Mouse (Mus musculus) forebrain, embryonic 11.5 days (tissue): Measurements from ENCODE around the gene Pold2. TPM values are rescaled to one million over a fixed set of nuclear protein-coding genes. Genes with fewer than 3 reads are reported as not detected.

ENCODE experiments used
- ATAC-seq: fragments of 200-750 bp; cut with Nextera tagmentation; replicated peaks from 2 replicates; pipeline ENCODE4 v1.8.0; 2017; ENCODE audit warnings: moderate TSS enrichment; ENCODE audit not compliant: low FRiP score
- DNase-seq: peaks from one replicate; pipeline ENCODE4 v3.0.0-alpha.2; 2017; ENCODE audit warnings: low spot score
- H3K27ac ChIP-seq: fragments of 300-500 bp; sonication (generic); 2 replicates; pipeline ENCODE4 v1.5.1; 2014; ENCODE audit warnings: low read depth, low read length
- H3K27me3 ChIP-seq: fragments of 300-500 bp; sonication (generic); 2 replicates; pipeline ENCODE4 v1.6.1; 2014; ENCODE audit warnings: mild to moderate bottlenecking, low read length, mixed read lengths; ENCODE audit not compliant: control insufficient read depth, insufficient read depth
- H3K36me3 ChIP-seq: fragments of 300-500 bp; sonication (generic); 2 replicates; pipeline ENCODE4 v1.6.1; 2014; ENCODE audit warnings: mild to moderate bottlenecking, low read length, moderate library complexity, mixed read lengths; ENCODE audit not compliant: control insufficient read depth, insufficient read depth
- H3K4me1 ChIP-seq: fragments of 300-500 bp; sonication (generic); replicated peaks from 2 replicates; pipeline ENCODE4 v1.6.1; 2014; ENCODE audit warnings: low read length, mixed read lengths; ENCODE audit not compliant: control insufficient read depth, insufficient read depth
- H3K4me2 ChIP-seq: fragments of 300-500 bp; sonication (generic); 2 replicates; pipeline ENCODE4 v1.6.1; 2014; ENCODE audit warnings: low read depth, mild to moderate bottlenecking, low read length, moderate library complexity, mixed read lengths; ENCODE audit not compliant: severe bottlenecking
- H3K4me3 ChIP-seq: fragments of 300-500 bp; sonication (generic); 2 replicates; pipeline ENCODE4 v1.5.1; 2014; ENCODE audit warnings: low read depth, low read length
- H3K9ac ChIP-seq: fragments of 300-500 bp; sonication (generic); 2 replicates; pipeline ENCODE4 v1.6.1; 2014; ENCODE audit warnings: low read length
- H3K9me3 ChIP-seq: fragments of 300-500 bp; sonication (generic); 2 replicates; pipeline ENCODE4 v1.6.1; 2016; ENCODE audit warnings: low read length, mixed read lengths; ENCODE audit not compliant: control insufficient read depth
- WGBS: fragments of 180-500 bp; shearing (Covaris S2); extraction: QIAGEN DNeasy Blood & Tissue Kit; methylation state at CpG from one replicate; pipeline ENCODE4 v1.1.7; 2014; 5-methylcytosine and 5-hydroxymethylcytosine counted together
- polyA plus RNA-seq: library from polyadenylated mRNA; unstranded; fragments of >200 nt; fragmentation: Nextera tagmentation; extraction: Ambion mirVana; gene quantifications from 2 replicates; pipeline ENCODE4 v1.2.1, GENCODE M21; 2014

Gene Pold2
- 130 TPM in 2 replicates for polyA plus RNA-seq

GRCm38 (mm10) chr11:5877921-5878526 is at the start of gene Pold2:
TSS of gene Pold2 (minus strand) at chr11:5878292.
- Histone ChIP-seq H3K4me3 (peak within 1 kb of the TSS; percentile 57), H3K9ac (peak within 1 kb of the TSS; percentile 64), H3K9me3 (no peaks in the 10 kb centered on the region), H3K36me3 (no peaks in the 10 kb centered on the region; the same call in 1 of the 2 replicates), H3K4me2 (peak within 1 kb of the TSS; percentile 66), H3K4me1 (peaks cover 7% of the 10 kb centered on the region; the same call in 1 of the 2 replicates), H3K27me3 (no peaks in the 10 kb centered on the region), H3K27ac (peak within 1 kb of the TSS; percentile 5; the same call in 1 of the 2 replicates)
- peak; percentile 99 for ATAC-seq
- peak; percentile 99 for DNase-seq
- under 1% methylated on average over 52 of the region's 52 CpGs for WGBS

- WGBS, result 89% methylated on average over 3 of the region's 3 CpGs
- no peaks in the 10 kb centered on the region for H3K36me3 ChIP-seq
- no peak for DNase-seq
These were observed 48.7 kb upstream of the Pold2 start for GRCm38 (mm10) chr11:5926696-5927220.

GRCm38 (mm10) chr11:5924699-5925098 is 46.6 kb upstream of the Pold2 start:
- 62% methylated on average over 8 of the region's 8 CpGs for WGBS

More at GRCm38 (mm10) chr11:5926696-5927220, 48.7 kb upstream of the Pold2 start:
- H3K9me3 ChIP-seq, result no peaks in the 10 kb centered on the region
- H3K4me2 ChIP-seq, result no peak overlapping the region
- H3K9ac ChIP-seq, result no peak overlapping the region
- no peak overlapping the region for H3K27ac ChIP-seq
- ATAC-seq, result no peak
- no peaks in the 10 kb centered on the region for H3K4me1 ChIP-seq
- H3K4me3 ChIP-seq, result no peak overlapping the region
- no peaks in the 10 kb centered on the region for H3K27me3 ChIP-seq

GRCm38 (mm10) chr11:5920323-5920960 is 42.4 kb upstream of the Pold2 start:
- no peaks in the 10 kb centered on the region for H3K27me3 ChIP-seq
- 42% methylated on average over 17 of the region's 17 CpGs for WGBS
- peak; percentile 46 for DNase-seq
- H3K4me2 ChIP-seq, result no peak overlapping the region
- no peak overlapping the region for H3K4me3 ChIP-seq
- H3K36me3 ChIP-seq, result no peaks in the 10 kb centered on the region
- no peaks in the 10 kb centered on the region for H3K4me1 ChIP-seq
- no peak overlapping the region for H3K9ac ChIP-seq
- H3K27ac ChIP-seq, result no peak overlapping the region
- no peaks in the 10 kb centered on the region for H3K9me3 ChIP-seq
- no peak for ATAC-seq

More at GRCm38 (mm10) chr11:5924699-5925098, 46.6 kb upstream of the Pold2 start:
- Histone ChIP-seq H3K36me3 (no peaks in the 10 kb centered on the region), H3K4me1 (no peaks in the 10 kb centered on the region), H3K27me3 (no peaks in the 10 kb centered on the region), H3K27ac (no peak overlapping the region), H3K4me2 (no peak overlapping the region), H3K9me3 (no peaks in the 10 kb centered on the region), H3K9ac (no peak overlapping the region), H3K4me3 (no peak overlapping the region)
- ATAC-seq, result no peak
- peak; percentile 0 for DNase-seq

GRCm38 (mm10) chr11:5919606-5920005 is 41.5 kb upstream of the Pold2 start:
- H3K9me3 ChIP-seq, result no peaks in the 10 kb centered on the region
- no peak overlapping the region for H3K9ac ChIP-seq
- H3K27ac ChIP-seq, result no peak overlapping the region
- 91% methylated on average over 4 of the region's 4 CpGs for WGBS
- DNase-seq (peak; percentile 20), ATAC-seq (no peak)
- no peaks in the 10 kb centered on the region for H3K4me1 ChIP-seq
- no peaks in the 10 kb centered on the region for H3K36me3 ChIP-seq
- no peak overlapping the region for H3K4me3 ChIP-seq
- H3K27me3 ChIP-seq, result no peaks in the 10 kb centered on the region
- H3K4me2 ChIP-seq, result no peak overlapping the region

GRCm38 (mm10) chr11:5918111-5918510 is 40.0 kb upstream of the Pold2 start:
- H3K27me3 ChIP-seq, result no peaks in the 10 kb centered on the region
- H3K4me3 ChIP-seq, result no peak overlapping the region
- no peak overlapping the region for H3K27ac ChIP-seq
- H3K9ac ChIP-seq, result no peak overlapping the region
- 77% methylated on average over 2 of the region's 2 CpGs for WGBS
- no peaks in the 10 kb centered on the region for H3K9me3 ChIP-seq
- ATAC-seq, result no peak
- peak; percentile 4 for DNase-seq
- H3K36me3 ChIP-seq, result no peaks in the 10 kb centered on the region
- H3K4me1 ChIP-seq, result no peaks in the 10 kb centered on the region
- no peak overlapping the region for H3K4me2 ChIP-seq

GRCm38 (mm10) chr11:5916178-5916548 is 38.1 kb upstream of the Pold2 start:
- H3K4me2 ChIP-seq, result no peak overlapping the region
- DNase-seq (no peak), ATAC-seq (no peak)
- H3K9ac ChIP-seq, result no peak overlapping the region
- no peak overlapping the region for H3K4me3 ChIP-seq
- no peaks in the 10 kb centered on the region for H3K36me3 ChIP-seq
- WGBS, result 79% methylated on average over 8 of the region's 8 CpGs
- H3K27me3 ChIP-seq, result no peaks in the 10 kb centered on the region
- no peak overlapping the region for H3K27ac ChIP-seq
- no peaks in the 10 kb centered on the region for H3K9me3 ChIP-seq
- H3K4me1 ChIP-seq, result no peaks in the 10 kb centered on the region

- Histone ChIP-seq H3K4me2 (no peak overlapping the region), H3K9ac (no peak overlapping the region), H3K4me1 (no peaks in the 10 kb centered on the region), H3K9me3 (no peaks in the 10 kb centered on the region), H3K27me3 (no peaks in the 10 kb centered on the region), H3K27ac (no peak overlapping the region), H3K36me3 (no peaks in the 10 kb centered on the region), H3K4me3 (no peak overlapping the region)
- DNase-seq, result no peak
- ATAC-seq, result no peak
- WGBS, result 88% methylated on average over 5 of the region's 5 CpGs
These were observed 37.5 kb upstream of the Pold2 start for GRCm38 (mm10) chr11:5915429-5916177.
